Mouse (Mus musculus): Measurements from ENCODE around the gene Madcam1. TPM values are rescaled to one million over a fixed set of nuclear protein-coding genes. Genes with fewer than 3 reads are reported as not detected.

The Madcam1 gene
- total and polyA plus RNA-seq, 3 experiments, result 61.9 to 171 (median 110) TPM

GRCm38 (mm10) chr10:79706406-79707094 lies 42.2 kb downstream of the Madcam1 start (continued):
- TF ChIP-seq MAZ (IDR thresholded peaks at IDR 0.05; ENCODE audit: low read depth, low read length), result no peak
- TF ChIP-seq USF2 (conservative IDR thresholded peaks at IDR 0.05; ENCODE audit: low read depth, low read length), result no peak; the same call in 1 of the 2 replicates
- peak; percentile 72 for TF ChIP-seq MAX (IDR thresholded peaks at IDR 0.05; ENCODE audit: low read length)
- no peak for TF ChIP-seq UBTF (IDR thresholded peaks at IDR 0.05; ENCODE audit: low read depth, low read length)
- TF ChIP-seq POLR2AphosphoS2 (IDR thresholded peaks at IDR 0.05; ENCODE audit: low read depth, low read length), result no peak
- 0 out of 2 replicates have a peak, but pooled peaks have one; percentile 9 for TF ChIP-seq POLR2A (IDR thresholded peaks at IDR 0.05; ENCODE audit: low read depth, low read length)
- no peak for TF ChIP-seq IRF4 (IDR thresholded peaks at IDR 0.05; ENCODE audit: low read depth, low read length)
- no peak for TF ChIP-seq ZC3H11A (IDR thresholded peaks at IDR 0.05; ENCODE audit: low read depth, low read length)
- 0 out of 2 replicates have a peak, but pooled peaks have one; percentile 15 for TF ChIP-seq ETS1 (conservative IDR thresholded peaks at IDR 0.05; ENCODE audit: low read depth, low read length)
- no peak for TF ChIP-seq ZNF384 (IDR thresholded peaks at IDR 0.05; ENCODE audit: low read depth, low read length)
- no peak for TF ChIP-seq KAT2A (IDR thresholded peaks at IDR 0.05; ENCODE audit: insufficient replicate concordance, low read length)
- no peak for TF ChIP-seq PAX5 (IDR thresholded peaks at IDR 0.05; ENCODE audit: low read length)

GRCm38 (mm10) chr10:79707162-79707561 lies 42.8 kb downstream of the Madcam1 start:
- H3K9me3 ChIP-seq (replicated peaks; ENCODE audit: low read length), result no peaks in the 10 kb centered on the region
- H3K4me1 ChIP-seq (ENCODE audit: control insufficient read depth in 1 of 2, insufficient read depth in 2 of 2), result peaks cover 21 to 33% of the 10 kb centered on the region in 2 experiments
- in situ Hi-C loops (cut with MboI; ENCODE audit: low pct_ligation_motif_present, low pct_unique_long_range_greater_than_20kb, low sequenced_read_pairs) (no loop called here), dilution Hi-C loops (cut with MboI; ENCODE audit: extremely low pct_ligation_motif_present, extremely low pct_unique_long_range_greater_than_20kb, low sequenced_read_pairs) (no loop called here)
- H3K79me2 ChIP-seq (replicated peaks; ENCODE audit: control insufficient read depth, extremely low read depth, insufficient read depth, poor library complexity, severe bottlenecking), result peaks cover 46% of the 10 kb centered on the region
- H3K27ac ChIP-seq (ENCODE audit: insufficient read depth, low read depth), result no peak overlapping the region
- no peak overlapping the region for H3K4me2 ChIP-seq (ENCODE audit: insufficient read depth, low read depth, poor library complexity, severe bottlenecking)
- TF ChIP-seq USF2 (conservative IDR thresholded peaks at IDR 0.05; ENCODE audit: low read depth, low read length) (no peak), ELF1 (IDR thresholded peaks at IDR 0.05; ENCODE audit: low read depth, low read length) (no peak), JUN (IDR thresholded peaks at IDR 0.05; ENCODE audit: insufficient read depth, low read depth, low read length) (no peak), UBTF (IDR thresholded peaks at IDR 0.05; ENCODE audit: low read depth, low read length) (no peak), TBP (conservative IDR thresholded peaks at IDR 0.05; ENCODE audit: low read depth, low read length) (no peak), RAD21 (IDR thresholded peaks at IDR 0.05; ENCODE audit: low read depth, low read length) (no peak), POLR2A (IDR thresholded peaks at IDR 0.05; ENCODE audit: low read depth, low read length) (no peak), SIN3A (IDR thresholded peaks at IDR 0.05; ENCODE audit: low read length) (no peak), RCOR1 (conservative IDR thresholded peaks at IDR 0.05; ENCODE audit: low read depth, low read length) (no peak), TCF12 (IDR thresholded peaks at IDR 0.05; ENCODE audit: low read depth, low read length) (no peak), NRF1 (IDR thresholded peaks at IDR 0.05; ENCODE audit: low read depth, low read length) (no peak), CHD2 (IDR thresholded peaks at IDR 0.05; ENCODE audit: low read length) (no peak), BHLHE40 (IDR thresholded peaks at IDR 0.05; ENCODE audit: low read depth, low read length) (no peak), USF1 (IDR thresholded peaks at IDR 0.05; ENCODE audit: low read depth, low read length) (no peak), MXI1 (IDR thresholded peaks at IDR 0.05; ENCODE audit: low read depth, low read length) (no peak)
- peaks cover 39 to 65% of the 10 kb centered on the region in 2 experiments for H3K36me3 ChIP-seq (replicated peaks in 1 of 2; ENCODE audit: control insufficient read depth in 1 of 2, insufficient read depth in 1 of 2, low read length in 1 of 2)
- H3K9ac ChIP-seq (ENCODE audit: insufficient read depth, low read depth), result no peak overlapping the region
- no peaks in the 10 kb centered on the region for H3K27me3 ChIP-seq (replicated peaks)
- no peak for DNase-seq (ENCODE audit: extremely low read depth)
- H3K4me3 ChIP-seq (replicated peaks in 1 of 3; ENCODE audit: low read depth in 2 of 3, low read length in 2 of 3, poor library complexity in 1 of 3), result no peak overlapping the region
